Mouse (Mus musculus) midbrain, postnatal 0 days (tissue): ENCODE data around the gene Itsn2. TPM values are rescaled to one million over a fixed set of nuclear protein-coding genes. Genes with fewer than 3 reads are reported as not detected.
A peak's percentile ranks its signal among the peaks of the same experiment; 100 is the strongest.
"Not testable (repeated sequence)": the region's sequence is repeated elsewhere in the genome, so short reads cannot be mapped to it uniquely, and the experiment has no call there.

Experiments
- ATAC-seq: fragments of 200-750 bp; cut with Nextera tagmentation; 2 replicates; pipeline ENCODE4 v1.8.0; 2017; ENCODE audit warnings: moderate number of reproducible peaks, mild to moderate bottlenecking, moderate TSS enrichment, moderate library complexity; ENCODE audit not compliant: low FRiP score
- DNase-seq: peaks from one replicate; pipeline ENCODE4 v3.0.0-alpha.2; 2015; ENCODE audit warnings: low spot score
- H3K27ac ChIP-seq: fragments of 300-500 bp; sonication (generic); 2 replicates; pipeline ENCODE4 v1.5.1; 2014; ENCODE audit warnings: low read depth, mild to moderate bottlenecking, low read length, mixed read lengths
- H3K27me3 ChIP-seq: fragments of 300-500 bp; sonication (generic); 2 replicates; pipeline ENCODE4 v1.6.1; 2014; ENCODE audit warnings: low read length, control low read depth, mixed read lengths; ENCODE audit not compliant: insufficient read depth
- H3K36me3 ChIP-seq: fragments of 300-500 bp; sonication (generic); 2 replicates; pipeline ENCODE4 v1.6.1; 2014; ENCODE audit warnings: low read length, control low read depth, mixed read lengths; ENCODE audit not compliant: insufficient read depth
- H3K4me1 ChIP-seq: fragments of 300-500 bp; sonication (generic); 2 replicates; pipeline ENCODE4 v1.6.1; 2014; ENCODE audit warnings: mild to moderate bottlenecking, control low read depth, antibody characterized with exemption, low read length, mixed read lengths; ENCODE audit not compliant: insufficient read depth
- H3K4me2 ChIP-seq: fragments of 300-500 bp; sonication (generic); 2 replicates; pipeline ENCODE4 v1.6.1; 2014; ENCODE audit warnings: low read depth, mild to moderate bottlenecking, low read length, mixed read lengths; ENCODE audit not compliant: poor library complexity, severe bottlenecking
- H3K4me3 ChIP-seq: fragments of 300-500 bp; sonication (generic); 2 replicates; pipeline ENCODE4 v1.5.1; 2014; ENCODE audit warnings: low read depth, mild to moderate bottlenecking, low read length, moderate library complexity
- H3K9ac ChIP-seq: fragments of 300-500 bp; sonication (generic); replicated peaks from 2 replicates; pipeline ENCODE4 v1.6.1; 2014; ENCODE audit warnings: mild to moderate bottlenecking, low read length, moderate library complexity, mixed read lengths; ENCODE audit not compliant: poor library complexity, severe bottlenecking
- H3K9me3 ChIP-seq: fragments of 300-500 bp; sonication (generic); 2 replicates; pipeline ENCODE4 v1.6.1; 2016; ENCODE audit warnings: low read length, control low read depth
- CTCF ChIP-seq: IDR thresholded peaks from 2 replicates; pipeline ENCODE4 v1.5.1; 2016; ENCODE audit warnings: antibody characterized with exemption, mild to moderate bottlenecking
- WGBS: fragments of 180-500 bp; shearing (Covaris S2); extraction: QIAGEN DNeasy Blood & Tissue Kit; methylation state at CpG from one replicate; pipeline ENCODE4 v1.1.7; 2014; 5-methylcytosine and 5-hydroxymethylcytosine counted together
- polyA plus RNA-seq: library from polyadenylated mRNA; unstranded; fragments of >200 nt; fragmentation: Nextera tagmentation; extraction: Ambion mirVana; gene quantifications from 2 replicates; pipeline ENCODE4 v1.2.1, GENCODE M21; 2015
- total RNA-seq: library from RNA; depleted of rRNA; stranded (reverse); fragments of >200 nt; gene quantifications from 2 replicates; pipeline ENCODE4 v1.2.3, GENCODE M21; 2014

Gene Itsn2
- total and polyA plus RNA-seq, 2 experiments from 2014 or later, result 20.6 to 27.1 TPM

DNA sequence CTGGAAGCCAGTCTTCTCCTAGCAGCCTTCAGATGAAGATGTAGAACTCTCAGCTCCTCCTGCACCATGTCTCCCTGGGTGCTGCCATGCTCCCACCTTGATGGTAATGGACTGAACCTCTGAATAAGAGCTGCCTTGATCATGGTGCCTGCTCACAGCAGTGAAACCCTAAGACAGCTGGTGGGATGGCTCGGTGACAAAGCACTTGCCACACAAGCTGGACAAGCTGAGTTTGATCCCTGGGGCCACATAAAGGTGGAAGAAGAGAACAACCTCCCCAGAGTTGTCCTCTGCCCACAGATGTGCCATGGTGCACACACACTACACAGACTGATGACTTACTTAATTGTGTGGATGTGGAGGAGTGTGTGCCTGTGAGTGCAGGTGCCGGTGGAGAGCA lies 95.9 kb downstream of the Itsn2 start:
- no peak for ATAC-seq
- Histone ChIP-seq H3K27me3 (no peaks in the 10 kb centered on the region), H3K36me3 (0 out of 2 replicates have a peak, but pooled peaks cover 4% of the 10 kb centered on the region), H3K9me3 (no peaks in the 10 kb centered on the region), H3K4me1 (no peaks in the 10 kb centered on the region), H3K4me3 (no peak overlapping the region), H3K27ac (no peak overlapping the region), H3K4me2 (no peak overlapping the region), H3K9ac (no peak overlapping the region)
- no peak for DNase-seq
- TF ChIP-seq CTCF, result no peak
- 93% methylated on average over 2 of the region's 2 CpGs for WGBS

DNA sequence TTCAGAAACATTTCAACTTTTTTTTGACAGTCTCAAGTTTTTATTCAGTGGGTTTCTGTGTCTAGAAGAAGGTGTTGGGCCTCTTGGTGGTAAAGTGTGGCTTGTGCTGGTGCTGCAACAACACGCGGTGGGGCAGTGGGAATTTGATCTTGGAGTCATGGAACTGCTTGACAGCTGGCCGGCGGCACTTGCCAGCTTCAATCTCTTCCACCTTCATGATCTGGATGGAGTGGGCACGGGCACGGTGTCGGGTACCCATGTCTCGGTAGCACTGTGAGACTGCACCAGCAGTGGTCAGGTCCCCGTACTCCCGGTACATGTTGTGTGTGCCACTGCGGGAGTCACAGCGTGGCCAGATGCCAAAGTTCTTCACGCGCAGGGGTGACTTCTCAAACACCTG lies 96.9 kb downstream of the Itsn2 start:
- H3K4me2 ChIP-seq, result no peak overlapping the region
- no peaks in the 10 kb centered on the region for H3K9me3 ChIP-seq
- DNase-seq, result peak; percentile 54
- ATAC-seq, result no peak
- no peak overlapping the region for H3K9ac ChIP-seq
- no peaks in the 10 kb centered on the region for H3K4me1 ChIP-seq
- H3K27me3 ChIP-seq, result no peaks in the 10 kb centered on the region
- H3K27ac ChIP-seq, result no peak overlapping the region
- TF ChIP-seq CTCF, result no peak
- 92% methylated on average over 14 of the region's 14 CpGs for WGBS
- H3K36me3 ChIP-seq, result 0 out of 2 replicates have a peak, but pooled peaks cover 4% of the 10 kb centered on the region
- H3K4me3 ChIP-seq, result no peak overlapping the region

DNA sequence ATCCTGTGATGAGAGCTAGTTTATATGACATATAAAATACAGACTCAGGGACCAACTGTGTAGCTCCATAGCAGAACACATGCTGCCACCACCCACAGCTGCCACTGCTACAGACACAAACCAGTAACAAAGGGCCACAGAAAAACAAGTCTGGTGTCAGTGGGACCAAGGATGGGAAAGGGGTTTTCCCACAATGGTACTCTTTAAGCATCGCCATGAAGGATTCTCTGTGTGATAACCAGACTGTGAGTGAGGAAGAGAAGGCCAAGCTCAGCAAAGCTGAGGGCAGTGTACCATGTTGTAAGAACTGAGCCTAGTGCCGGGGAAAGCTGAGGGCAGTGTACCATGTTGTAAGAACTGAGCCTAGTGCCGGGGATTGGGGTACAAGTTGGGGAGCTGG lies 98.8 kb downstream of the Itsn2 start:
- ATAC-seq (no peak), DNase-seq (no peak)
- 85% methylated on average over 3 of the region's 3 CpGs for WGBS
- no peak for TF ChIP-seq CTCF
- H3K9me3 ChIP-seq, result no peaks in the 10 kb centered on the region
- no peaks in the 10 kb centered on the region for H3K27me3 ChIP-seq
- H3K9ac ChIP-seq, result no peak overlapping the region
- H3K27ac ChIP-seq, result no peak overlapping the region
- H3K36me3 ChIP-seq, result 0 out of 2 replicates have a peak, but pooled peaks cover 4% of the 10 kb centered on the region
- H3K4me2 ChIP-seq, result no peak overlapping the region
- H3K4me1 ChIP-seq, result no peaks in the 10 kb centered on the region
- H3K4me3 ChIP-seq, result no peak overlapping the region

DNA sequence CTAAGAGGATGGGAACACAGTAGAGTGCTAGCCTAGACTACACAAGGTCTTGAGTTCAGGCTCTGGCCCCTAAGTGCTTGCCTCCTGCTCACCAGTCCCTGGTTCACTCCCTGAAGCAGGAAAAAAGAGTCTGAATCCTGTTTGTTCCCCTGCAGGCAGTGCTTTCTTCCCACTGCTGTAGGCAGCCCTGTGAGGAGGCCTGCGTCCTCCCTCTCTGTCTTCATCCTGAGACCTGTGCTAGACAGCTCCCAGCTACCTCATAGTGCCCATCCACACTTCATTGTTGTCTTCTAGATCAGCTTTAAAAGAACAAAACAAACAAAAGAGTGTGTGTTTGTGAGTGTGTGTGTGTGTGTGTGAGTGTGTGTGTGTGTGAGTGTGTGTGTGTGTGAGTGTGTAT lies 102.1 kb downstream of the Itsn2 start:
- Histone ChIP-seq H3K9me3 (no peaks in the 10 kb centered on the region), H3K4me2 (no peak overlapping the region), H3K4me3 (no peak overlapping the region), H3K4me1 (no peaks in the 10 kb centered on the region), H3K27ac (no peak overlapping the region), H3K27me3 (no peaks in the 10 kb centered on the region), H3K9ac (no peak overlapping the region), H3K36me3 (peaks cover 21% of the 10 kb centered on the region)
- no peak for DNase-seq
- no peak for TF ChIP-seq CTCF
- 80% methylated on average over 1 of the region's 1 CpGs for WGBS
- no peak for ATAC-seq

GRCm38 (mm10) chr12:4705626-4706025 lies 113.2 kb downstream of the Itsn2 start:
- not testable (repeated sequence) for H3K27me3 ChIP-seq, H3K4me2 ChIP-seq, H3K27ac ChIP-seq, DNase-seq, H3K4me1 ChIP-seq, H3K9me3 ChIP-seq, H3K9ac ChIP-seq, ATAC-seq, H3K4me3 ChIP-seq
- peaks cover 55% of the 10 kb centered on the region for H3K36me3 ChIP-seq
- WGBS, result 86% methylated on average over 6 of the region's 6 CpGs

- Histone ChIP-seq H3K9ac (no peak overlapping the region), H3K9me3 (no peaks in the 10 kb centered on the region), H3K4me1 (no peaks in the 10 kb centered on the region), H3K36me3 (peaks cover 50% of the 10 kb centered on the region), H3K27me3 (no peaks in the 10 kb centered on the region), H3K4me3 (no peak overlapping the region), H3K27ac (no peak overlapping the region), H3K4me2 (no peak overlapping the region)
- no peak for ATAC-seq
- 92% methylated on average over 5 of the region's 5 CpGs for WGBS
- no peak for TF ChIP-seq CTCF
- DNase-seq, result no peak
These were observed 113.7 kb downstream of the Itsn2 start for GRCm38 (mm10) chr12:4706175-4706574.
